8 mouse cellular contexts compared by ENCODE assay signal in genomic region chr5:123075576-123076418, GRCm38 (mm10). TPM values are rescaled to one million over a fixed set of nuclear protein-coding genes. Genes with fewer than 3 reads are reported as not detected.
A peak's percentile ranks its signal among the peaks of the same experiment; 100 is the strongest.
DNase-seq lines count a peak whose midpoint lies in the region; ATAC-seq lines count a peak whose summit lies in the region.

No protein-coding gene starts in this region.

- ATAC-seq in heart, embryonic 15.5 days (replicated peaks; ENCODE audit: insufficient number of reproducible peaks, insufficient read depth, low FRiP score, low read depth): peak; percentile 93
- peak; percentile 88 for ATAC-seq in liver, embryonic 13.5 days (ENCODE audit: low read depth)
- ATAC-seq in stomach, embryonic 14.5 days (ENCODE audit: insufficient number of reproducible peaks, insufficient read depth, low FRiP score, low read depth): peak; percentile 92

- H3K27me3 ChIP-seq in forebrain, embryonic 10.5 days (ENCODE audit: poor library complexity, severe bottlenecking): peaks cover 10% of the 10 kb centered on the region
- H3K27me3 ChIP-seq in heart, embryonic 15.5 days: no peaks in the 10 kb centered on the region
- no peaks in the 10 kb centered on the region for H3K27me3 ChIP-seq in liver, embryonic 13.5 days
- H3K27me3 ChIP-seq in stomach, embryonic 14.5 days (ENCODE audit: control insufficient read depth, insufficient read depth, low read length): no peaks in the 10 kb centered on the region

- peaks cover 29% of the 10 kb centered on the region for H3K4me1 ChIP-seq in forebrain, embryonic 10.5 days
- H3K4me1 ChIP-seq in heart, embryonic 15.5 days (replicated peaks): peaks cover 26% of the 10 kb centered on the region
- H3K4me1 ChIP-seq in liver, embryonic 13.5 days (replicated peaks): peaks cover 49% of the 10 kb centered on the region
- H3K4me1 ChIP-seq in stomach, embryonic 14.5 days (ENCODE audit: control insufficient read depth, insufficient read depth, low read length): peaks cover 12% of the 10 kb centered on the region; the same call in 1 of the 2 replicates

- peak; percentile 88 to 91 for DNase-seq in CD8-positive naive resting alpha-beta T cell, adult 2 months (ENCODE audit: low read depth in 2 of 2, low spot score in 2 of 2)
- DNase-seq in c-Kit-positive CD71-negative TER-119-negative erythroid progenitor cells, embryonic 14.5 days (ENCODE audit: low read depth): peak; percentile 72
- peak; percentile 86 for DNase-seq in forebrain, embryonic 10.5 days (ENCODE audit: extremely low spot score, low spot score)
- DNase-seq in kidney, postnatal 25 days: peak; percentile 93 to 97
- peak; percentile 95 for DNase-seq in liver, embryonic 13.5 days
- peak; percentile 90 to 93 for DNase-seq in natural killer cell, adult 2 months (ENCODE audit: low spot score in 2 of 2)

- WGBS in forebrain, embryonic 10.5 days: 8% methylated on average over 45 of the region's 45 CpGs
- 5% methylated on average over 42 of the region's 45 CpGs for WGBS in heart, embryonic 15.5 days
- WGBS in liver, embryonic 13.5 days (ENCODE audit: insufficient replicate concordance): 5% methylated on average over 45 of the region's 45 CpGs
- 5% methylated on average over 45 of the region's 45 CpGs for WGBS in stomach, embryonic 14.5 days

- no peaks in the 10 kb centered on the region for H3K36me3 ChIP-seq in forebrain, embryonic 10.5 days (replicated peaks)
- no peaks in the 10 kb centered on the region for H3K36me3 ChIP-seq in heart, embryonic 15.5 days
- H3K36me3 ChIP-seq in liver, embryonic 13.5 days: peaks cover 18% of the 10 kb centered on the region
- H3K36me3 ChIP-seq in stomach, embryonic 14.5 days (ENCODE audit: control insufficient read depth, insufficient read depth, low read length): no peaks in the 10 kb centered on the region

- peak overlapping the region; percentile 91 for H3K4me3 ChIP-seq in forebrain, embryonic 10.5 days
- peak overlapping the region; percentile 91 for H3K4me3 ChIP-seq in heart, embryonic 15.5 days
- H3K4me3 ChIP-seq in liver, embryonic 13.5 days (replicated peaks): peak overlapping the region; percentile 92
- peak overlapping the region; percentile 71 for H3K4me3 ChIP-seq in stomach, embryonic 14.5 days (ENCODE audit: low read depth, low read length)

- H3K9me3 ChIP-seq in forebrain, embryonic 10.5 days: peaks cover 3% of the 10 kb centered on the region; the same call in 1 of the 2 replicates
- H3K9me3 ChIP-seq in heart, embryonic 15.5 days (replicated peaks): no peaks in the 10 kb centered on the region
- H3K9me3 ChIP-seq in liver, embryonic 13.5 days (replicated peaks): peaks cover 3% of the 10 kb centered on the region; the same call in 1 of the 2 replicates
- H3K9me3 ChIP-seq in stomach, embryonic 14.5 days (ENCODE audit: control insufficient read depth, low read depth, low read length): no peaks in the 10 kb centered on the region

- peak overlapping the region; percentile 86 for H3K27ac ChIP-seq in forebrain, embryonic 10.5 days
- H3K27ac ChIP-seq in heart, embryonic 15.5 days: peak overlapping the region; percentile 77
- peak overlapping the region; percentile 93 for H3K27ac ChIP-seq in liver, embryonic 13.5 days
- H3K27ac ChIP-seq in stomach, embryonic 14.5 days (ENCODE audit: low read length): peak overlapping the region; percentile 4; the same call in 1 of the 2 replicates

- H3K4me2 ChIP-seq in heart, embryonic 15.5 days: peak overlapping the region; percentile 98
- peak overlapping the region; percentile 97 for H3K4me2 ChIP-seq in liver, embryonic 13.5 days
- peak overlapping the region; percentile 95 for H3K4me2 ChIP-seq in stomach, embryonic 14.5 days (replicated peaks; ENCODE audit: low read depth, low read length)

- H3K9ac ChIP-seq in heart, embryonic 15.5 days: peak overlapping the region; percentile 83
- H3K9ac ChIP-seq in liver, embryonic 13.5 days: peak overlapping the region; percentile 96
- H3K9ac ChIP-seq in stomach, embryonic 14.5 days (replicated peaks; ENCODE audit: low read depth, low read length): peak overlapping the region; percentile 62

RNA-seq across cellular contexts. Expression of gene Tmem120b, which starts 7.6 kb away (rescaled TPM):
- polyA plus RNA-seq in forebrain, embryonic 10.5 days (2016; fragmentation: Nextera tagmentation; extraction: Ambion mirVana): 8.3 and 10.4 TPM in 2 replicates
- polyA plus RNA-seq in heart, embryonic 15.5 days (2015; fragmentation: Nextera tagmentation; extraction: Ambion mirVana): 11.3 and 13.0 TPM in 2 replicates
- 23.0 and 24.2 TPM in 2 replicates for polyA plus RNA-seq in liver, embryonic 13.5 days (2015; fragmentation: Nextera tagmentation; extraction: Ambion mirVana)
- polyA plus RNA-seq in stomach, embryonic 14.5 days (2014; fragmentation: Nextera tagmentation; extraction: Ambion mirVana): 9.0 and 9.3 TPM in 2 replicates

RNA-seq across cellular contexts. Expression of gene Morn3, which starts 29.0 kb away (rescaled TPM):
- 0.26 and 0.33 TPM in 2 replicates for polyA plus RNA-seq in forebrain, embryonic 10.5 days (2016; fragmentation: Nextera tagmentation; extraction: Ambion mirVana)
- not detected in 2 replicates for polyA plus RNA-seq in heart, embryonic 15.5 days (2015; fragmentation: Nextera tagmentation; extraction: Ambion mirVana)
- polyA plus RNA-seq in liver, embryonic 13.5 days (2015; fragmentation: Nextera tagmentation; extraction: Ambion mirVana): not detected in 2 replicates
- not detected in 2 replicates for polyA plus RNA-seq in stomach, embryonic 14.5 days (2014; fragmentation: Nextera tagmentation; extraction: Ambion mirVana)

RNA-seq across cellular contexts. Expression of gene Rhof, which starts 56.7 kb away (rescaled TPM):
- polyA plus RNA-seq in forebrain, embryonic 10.5 days (2016; fragmentation: Nextera tagmentation; extraction: Ambion mirVana): 1.2 and 1.5 TPM in 2 replicates
- polyA plus RNA-seq in heart, embryonic 15.5 days (2015; fragmentation: Nextera tagmentation; extraction: Ambion mirVana): 1.5 and 3.1 TPM in 2 replicates
- polyA plus RNA-seq in liver, embryonic 13.5 days (2015; fragmentation: Nextera tagmentation; extraction: Ambion mirVana): 2.5 and 3.4 TPM in 2 replicates
- 2.0 and 2.3 TPM in 2 replicates for polyA plus RNA-seq in stomach, embryonic 14.5 days (2014; fragmentation: Nextera tagmentation; extraction: Ambion mirVana)

Comparison
In these comparisons a context has a peak if more than half of its experiments do, and no peak if none do; other contexts are left out.
1. Peak in every context shown above with its lines: DNase-seq, ATAC-seq, H3K4me3 ChIP-seq and H3K27ac ChIP-seq.
2. H3K27ac ChIP-seq: peak in every context shown above with its lines; median percentile 93 in liver, embryonic 13.5 days; 86 in forebrain, embryonic 10.5 days; 77 in heart, embryonic 15.5 days; 4 in stomach, embryonic 14.5 days.